Mouse (Mus musculus): ENCODE measurements around the gene Cfap46.

GRCm38 (mm10) chr7:139727072-139727471 is 43.5 kb upstream of the Cfap46 start:
- no peak for TF ChIP-seq POLR2A (IDR thresholded peaks at IDR 0.05; ENCODE audit: low read depth, low read length)
- no peak for TF ChIP-seq CTCF (IDR thresholded peaks at IDR 0.05; ENCODE audit: extremely low read depth, insufficient read depth, insufficient read length, insufficient replicate concordance)
